Mouse (Mus musculus) lung, embryonic 15.5 days (tissue): ENCODE measurements around the gene Map4k1. TPM values are rescaled to one million over a fixed set of nuclear protein-coding genes. Genes with fewer than 3 reads are reported as not detected.

Experiments
- ATAC-seq: fragments of 200-750 bp; cut with Nextera tagmentation; 2 replicates; pipeline ENCODE4 v1.8.0; 2017; ENCODE audit warnings: moderate number of reproducible peaks, borderline replicate concordance; ENCODE audit not compliant: low FRiP score, low TSS enrichment; ENCODE audit errors: extremely low read depth
- H3K27ac ChIP-seq: fragments of 300-500 bp; sonication (generic); 2 replicates; pipeline ENCODE4 v1.5.1; 2015; ENCODE audit warnings: moderate library complexity, mild to moderate bottlenecking, inconsistent platforms
- H3K27me3 ChIP-seq: fragments of 300-500 bp; sonication (generic); 2 replicates; pipeline ENCODE4 v1.6.1; 2015; ENCODE audit warnings: inconsistent platforms
- H3K36me3 ChIP-seq: fragments of 300-500 bp; sonication (generic); 2 replicates; pipeline ENCODE4 v1.6.1; 2015; ENCODE audit warnings: inconsistent platforms
- H3K4me1 ChIP-seq: fragments of 300-500 bp; sonication (generic); 2 replicates; pipeline ENCODE4 v1.6.1; 2015; ENCODE audit warnings: inconsistent platforms
- H3K4me2 ChIP-seq: fragments of 300-500 bp; sonication (generic); 2 replicates; pipeline ENCODE4 v1.6.1; 2015; ENCODE audit warnings: inconsistent platforms, mild to moderate bottlenecking, moderate library complexity
- H3K4me3 ChIP-seq: fragments of 300-500 bp; sonication (generic); 2 replicates; pipeline ENCODE4 v1.5.1; 2015; ENCODE audit warnings: mild to moderate bottlenecking, inconsistent platforms
- H3K9ac ChIP-seq: fragments of 300-500 bp; sonication (generic); 2 replicates; pipeline ENCODE4 v1.6.1; 2015; ENCODE audit warnings: inconsistent platforms
- H3K9me3 ChIP-seq: fragments of 300-500 bp; sonication (generic); 2 replicates; pipeline ENCODE4 v1.6.1; 2016; ENCODE audit warnings: inconsistent platforms
- WGBS: fragments of 180-500 bp; shearing (Covaris S2); methylation state at CpG from one replicate; pipeline ENCODE4 v1.1.7; 2015; 5-methylcytosine and 5-hydroxymethylcytosine counted together
- polyA plus RNA-seq: library from polyadenylated mRNA; unstranded; fragments of >200 nt; fragmentation: Nextera tagmentation; extraction: Ambion mirVana; gene quantifications from 2 replicates; pipeline ENCODE4 v1.2.1, GENCODE M21; 2015

The Map4k1 gene
- polyA plus RNA-seq, 1 experiment from 2014 or later, result 9.8 TPM

DNA sequence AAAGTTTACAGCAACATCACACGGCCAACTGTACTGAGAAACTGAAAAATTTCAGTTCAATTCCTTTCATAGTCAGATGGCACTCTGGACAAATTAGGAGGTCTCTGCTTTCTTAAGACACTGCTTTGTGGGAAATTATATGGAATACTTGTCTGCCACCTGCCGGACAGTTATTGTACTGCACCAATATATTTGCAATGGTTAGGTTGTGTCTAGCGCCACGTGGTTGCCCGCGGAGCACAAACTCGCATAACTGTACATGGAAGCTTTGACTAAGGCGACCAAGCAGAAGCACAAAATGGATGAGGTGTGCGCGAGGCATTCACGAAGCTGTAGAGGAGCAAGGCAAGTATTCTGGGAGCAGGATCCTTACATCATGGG is 57.7 kb downstream of the Map4k1 start:
- Histone ChIP-seq H3K4me2 (peak overlapping the region; percentile 75), H3K9ac (peak overlapping the region; percentile 34; the same call in 1 of the 2 replicates), H3K9me3 (no peaks in the 10 kb centered on the region), H3K36me3 (no peaks in the 10 kb centered on the region), H3K27me3 (no peaks in the 10 kb centered on the region; the same call in 1 of the 2 replicates), H3K4me3 (peak overlapping the region; percentile 36), H3K4me1 (peaks cover 31% of the 10 kb centered on the region), H3K27ac (0 out of 2 replicates have a peak overlapping the region, but pooled peaks have one; percentile 10)
- peak; percentile 64 for ATAC-seq
- under 1% methylated on average over 11 of the region's 11 CpGs for WGBS

DNA sequence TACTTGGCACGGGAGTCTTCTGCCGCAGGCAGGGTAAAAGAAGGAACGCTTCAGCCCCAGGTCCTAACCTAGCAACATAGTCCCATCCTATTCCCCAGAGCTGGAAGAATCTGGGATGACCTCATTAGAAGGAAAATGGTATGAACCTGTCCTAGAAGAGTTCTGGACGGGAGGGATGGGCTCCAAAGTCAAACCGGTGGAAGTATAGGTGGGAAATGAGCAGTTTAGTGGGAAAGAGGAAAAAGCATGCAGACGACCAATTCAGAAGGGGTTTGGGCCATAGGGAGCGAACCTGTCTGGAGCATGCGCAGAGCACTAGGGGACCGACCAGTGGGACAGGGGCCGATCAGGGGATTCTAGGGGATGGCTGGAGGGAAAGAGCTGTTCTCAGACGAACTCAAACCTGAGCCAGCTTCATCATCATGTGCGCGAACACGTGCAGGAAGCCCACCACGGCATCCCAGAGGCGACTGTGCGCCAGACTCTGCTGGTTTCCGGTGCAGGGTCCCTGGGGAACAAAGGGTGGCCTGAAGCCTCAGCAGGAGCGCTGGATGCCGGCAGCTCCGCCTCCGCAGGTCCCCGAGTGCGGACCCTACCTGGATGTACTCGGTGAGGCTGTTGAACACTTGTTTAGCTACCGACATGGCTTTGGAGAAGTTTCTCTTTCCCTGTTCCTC is 58.3 kb downstream of the Map4k1 start:
- H3K4me1 ChIP-seq, result peaks cover 31% of the 10 kb centered on the region
- H3K36me3 ChIP-seq, result no peaks in the 10 kb centered on the region
- 0 out of 2 replicates have a peak overlapping the region, but pooled peaks have one; percentile 10 for H3K27ac ChIP-seq
- peak overlapping the region; percentile 34; the same call in 1 of the 2 replicates for H3K9ac ChIP-seq
- H3K4me3 ChIP-seq, result peak overlapping the region; percentile 36
- H3K27me3 ChIP-seq, result no peaks in the 10 kb centered on the region; the same call in 1 of the 2 replicates
- peak overlapping the region; percentile 75 for H3K4me2 ChIP-seq
- no peaks in the 10 kb centered on the region for H3K9me3 ChIP-seq
- peak; percentile 20 for ATAC-seq
- WGBS, result 1% methylated on average over 26 of the region's 26 CpGs

DNA sequence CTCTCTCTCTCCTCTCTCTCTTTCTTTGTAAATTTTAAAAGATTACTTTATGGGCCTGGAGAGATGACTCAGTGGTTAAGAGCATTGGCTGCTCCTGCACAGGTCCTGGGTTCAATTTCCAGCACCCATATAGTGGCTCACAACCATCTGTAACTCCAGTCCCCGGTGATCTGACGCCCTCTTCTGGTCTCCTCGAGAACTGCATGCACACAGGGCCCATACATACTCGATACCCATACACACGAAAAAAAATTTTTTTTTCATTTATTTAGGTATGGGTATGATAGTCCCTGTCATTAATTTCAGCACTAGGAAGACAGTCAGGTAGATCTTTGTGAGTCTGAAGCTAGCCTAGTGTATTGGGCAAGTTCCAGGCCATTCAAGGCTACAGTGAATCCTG is 59.3 kb downstream of the Map4k1 start:
- peaks cover 5% of the 10 kb centered on the region; the same call in 1 of the 2 replicates for H3K27me3 ChIP-seq
- H3K9ac ChIP-seq, result no peak overlapping the region
- no peaks in the 10 kb centered on the region for H3K9me3 ChIP-seq
- no peaks in the 10 kb centered on the region for H3K36me3 ChIP-seq
- ATAC-seq, result no peak
- peaks cover 31% of the 10 kb centered on the region for H3K4me1 ChIP-seq
- H3K4me2 ChIP-seq, result no peak overlapping the region
- no peak overlapping the region for H3K4me3 ChIP-seq
- WGBS, result 78% methylated on average over 5 of the region's 5 CpGs
- no peak overlapping the region for H3K27ac ChIP-seq

DNA sequence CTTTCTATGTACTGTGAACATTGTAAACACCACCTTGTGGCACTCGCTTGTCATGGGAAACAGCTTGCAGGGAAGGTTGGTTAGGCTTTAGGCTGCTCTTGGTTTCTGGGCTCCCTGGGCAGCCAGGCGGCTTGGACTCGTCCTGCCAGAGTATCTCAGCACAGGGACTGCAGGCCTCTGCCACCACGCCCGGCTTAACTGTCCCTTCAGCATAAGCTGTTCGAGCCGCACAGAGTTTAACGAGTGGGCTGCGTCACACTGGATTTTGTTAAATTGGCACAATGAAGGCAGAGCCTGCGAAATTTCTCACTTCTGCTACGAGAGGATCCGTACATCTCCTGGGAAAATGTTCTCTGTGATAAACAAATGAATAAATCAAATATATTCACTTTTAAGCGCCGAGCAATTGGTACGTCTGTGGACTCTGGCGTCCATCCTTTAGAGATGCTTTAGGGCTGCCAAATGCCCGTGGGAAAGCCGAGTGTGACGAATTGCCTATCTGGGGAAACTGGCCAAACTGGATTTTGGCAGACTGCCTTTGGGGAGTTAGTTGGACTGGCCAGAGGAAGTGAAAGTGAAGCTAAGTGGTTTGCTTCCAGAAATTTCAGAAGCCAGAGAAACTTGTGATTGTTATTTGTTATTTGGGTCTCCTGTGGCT is 61.3 kb downstream of the Map4k1 start:
- WGBS, result 28% methylated on average over 19 of the region's 19 CpGs
- ATAC-seq, result peak; percentile 43; the same call in 1 of the 2 replicates

DNA sequence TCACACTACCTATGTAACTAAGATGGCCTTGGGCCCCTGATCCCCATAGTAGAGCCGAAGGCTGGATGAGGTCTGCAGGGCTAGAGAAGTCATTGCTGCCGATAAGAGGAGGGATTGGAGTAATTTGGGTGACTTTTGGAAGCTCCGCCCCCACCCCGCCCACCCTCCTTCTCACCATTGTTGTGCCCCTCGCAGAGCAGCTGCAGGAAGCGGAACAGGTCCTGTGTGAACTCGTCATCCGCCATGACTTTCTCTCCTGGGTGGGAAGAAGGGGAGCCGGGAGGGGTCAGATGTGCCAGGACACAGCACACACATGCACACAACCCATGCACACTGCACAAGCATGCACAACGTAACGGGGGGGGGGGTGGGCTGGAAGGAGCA is 61.8 kb downstream of the Map4k1 start:
- Histone ChIP-seq H3K4me2 (peak overlapping the region; percentile 41), H3K4me1 (peaks cover 31% of the 10 kb centered on the region), H3K9me3 (no peaks in the 10 kb centered on the region), H3K9ac (no peak overlapping the region), H3K36me3 (no peaks in the 10 kb centered on the region), H3K27ac (peak overlapping the region; percentile 74), H3K4me3 (peak overlapping the region; percentile 13; the same call in 1 of the 2 replicates), H3K27me3 (peaks cover 5% of the 10 kb centered on the region; the same call in 1 of the 2 replicates)
- no peak for ATAC-seq
- WGBS, result 20% methylated on average over 11 of the region's 11 CpGs

More for the DNA sequence above, 61.3 kb downstream of the Map4k1 start:
- Histone ChIP-seq H3K4me3 (peak overlapping the region; percentile 13; the same call in 1 of the 2 replicates), H3K4me1 (peaks cover 31% of the 10 kb centered on the region), H3K9ac (0 out of 2 replicates have a peak overlapping the region, but pooled peaks have one; percentile 22), H3K4me2 (peak overlapping the region; percentile 41), H3K9me3 (no peaks in the 10 kb centered on the region), H3K36me3 (no peaks in the 10 kb centered on the region), H3K27me3 (peaks cover 5% of the 10 kb centered on the region; the same call in 1 of the 2 replicates), H3K27ac (peak overlapping the region; percentile 74)

DNA sequence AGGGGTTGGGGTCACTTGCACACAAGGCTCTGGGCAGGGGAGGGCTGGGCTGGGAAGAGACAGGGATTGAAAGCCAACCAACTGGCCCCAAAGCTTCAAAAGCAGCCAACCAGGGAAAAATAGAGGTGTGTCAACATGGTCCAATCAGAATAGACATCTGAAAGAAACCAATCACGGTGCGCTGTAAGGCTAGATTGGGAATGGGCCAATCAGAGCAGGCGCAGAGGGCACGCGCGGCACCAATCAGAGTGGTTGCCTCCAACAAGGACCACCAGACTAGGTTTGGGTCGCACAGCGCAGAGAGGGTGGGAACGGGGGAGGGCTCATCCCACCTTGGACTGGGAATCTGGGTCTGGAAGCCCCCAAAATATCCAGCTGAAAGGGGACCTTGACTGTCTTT is 62.5 kb downstream of the Map4k1 start:
- 55% methylated on average over 9 of the region's 9 CpGs for WGBS
- Histone ChIP-seq H3K27me3 (peaks cover 5% of the 10 kb centered on the region; the same call in 1 of the 2 replicates), H3K27ac (no peak overlapping the region), H3K4me1 (peaks cover 31% of the 10 kb centered on the region), H3K9me3 (no peaks in the 10 kb centered on the region), H3K4me3 (no peak overlapping the region), H3K9ac (no peak overlapping the region), H3K36me3 (no peaks in the 10 kb centered on the region), H3K4me2 (peak overlapping the region; percentile 41; the same call in 1 of the 2 replicates)
- ATAC-seq, result no peak

DNA sequence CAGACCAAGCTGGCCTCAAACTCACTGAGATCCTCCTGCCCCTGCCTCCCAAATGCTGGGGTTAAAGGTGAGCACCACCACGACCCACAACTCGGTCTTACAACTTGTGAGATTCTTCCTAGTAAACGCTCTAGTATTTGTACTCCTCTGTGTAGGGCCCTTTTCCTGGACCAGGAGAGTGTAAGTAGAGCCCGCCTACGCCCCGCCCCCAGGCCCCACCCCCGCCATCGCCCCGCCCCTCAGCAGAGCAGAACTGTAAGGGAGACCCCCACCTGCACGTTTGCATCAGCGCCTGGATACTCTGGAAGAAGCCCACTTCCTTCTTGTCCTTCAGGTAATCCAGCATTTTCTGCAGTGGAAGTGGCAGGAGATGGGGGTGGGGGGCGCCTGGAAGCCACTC is 64.7 kb downstream of the Map4k1 start:
- no peak overlapping the region for H3K27ac ChIP-seq
- no peak overlapping the region for H3K4me3 ChIP-seq
- no peak for ATAC-seq
- no peak overlapping the region for H3K9ac ChIP-seq
- WGBS, result 6% methylated on average over 12 of the region's 12 CpGs
- peaks cover 9% of the 10 kb centered on the region; the same call in 1 of the 2 replicates for H3K27me3 ChIP-seq
- H3K4me1 ChIP-seq, result peaks cover 19% of the 10 kb centered on the region
- 0 out of 2 replicates have a peak overlapping the region, but pooled peaks have one; percentile 16 for H3K4me2 ChIP-seq
- no peaks in the 10 kb centered on the region for H3K9me3 ChIP-seq
- H3K36me3 ChIP-seq, result no peaks in the 10 kb centered on the region

DNA sequence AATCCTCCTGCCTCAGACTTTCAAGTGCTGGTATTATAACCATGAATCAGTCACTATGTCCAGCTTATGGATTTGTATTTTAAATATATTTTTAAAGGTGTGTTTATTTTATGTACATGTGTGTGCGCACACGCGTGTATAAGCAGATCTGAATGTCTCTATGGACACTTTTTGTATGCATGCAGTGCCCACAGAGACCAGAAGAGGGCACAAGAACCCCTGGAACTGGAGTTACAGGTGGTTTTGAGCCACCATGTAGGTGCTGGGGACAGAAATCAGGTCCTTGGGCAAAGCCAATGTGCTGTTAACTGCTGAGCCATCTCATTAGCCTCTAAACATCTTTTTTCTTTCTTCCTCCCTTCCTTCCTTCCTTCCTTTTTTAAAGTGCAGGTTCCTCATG is 66.2 kb downstream of the Map4k1 start:
- H3K4me1 ChIP-seq, result peaks cover 17% of the 10 kb centered on the region
- peaks cover 23% of the 10 kb centered on the region for H3K27me3 ChIP-seq
- no peaks in the 10 kb centered on the region for H3K9me3 ChIP-seq
- H3K4me3 ChIP-seq, result no peak overlapping the region
- H3K9ac ChIP-seq, result no peak overlapping the region
- H3K36me3 ChIP-seq, result no peaks in the 10 kb centered on the region
- no peak for ATAC-seq
- 78% methylated on average over 3 of the region's 3 CpGs for WGBS
- H3K4me2 ChIP-seq, result no peak overlapping the region
- H3K27ac ChIP-seq, result no peak overlapping the region

DNA sequence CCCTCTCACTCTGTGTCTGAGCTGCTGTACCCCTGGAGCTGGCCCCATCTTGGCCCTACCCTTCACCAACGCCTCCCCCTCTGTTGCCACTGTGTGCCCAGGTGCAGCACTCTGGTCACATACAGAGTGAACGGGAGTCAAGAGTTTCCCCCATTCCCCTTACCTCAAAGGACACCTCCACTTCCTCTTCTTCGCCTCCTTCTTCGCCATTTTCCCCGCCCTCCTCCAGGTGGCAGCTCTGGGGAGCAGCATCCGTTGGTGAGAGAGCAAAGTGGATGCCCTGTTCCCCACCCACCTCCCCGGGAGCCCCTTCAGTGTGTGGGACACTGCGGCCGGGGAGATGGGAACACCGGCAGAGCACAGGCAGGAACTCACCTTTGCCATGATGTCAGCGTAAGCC is 66.8 kb downstream of the Map4k1 start:
- no peak overlapping the region for H3K4me2 ChIP-seq
- no peak for ATAC-seq
- no peaks in the 10 kb centered on the region for H3K36me3 ChIP-seq
- H3K27me3 ChIP-seq, result peaks cover 28% of the 10 kb centered on the region
- no peaks in the 10 kb centered on the region for H3K9me3 ChIP-seq
- H3K9ac ChIP-seq, result no peak overlapping the region
- H3K27ac ChIP-seq, result no peak overlapping the region
- peaks cover 11% of the 10 kb centered on the region for H3K4me1 ChIP-seq
- 74% methylated on average over 11 of the region's 11 CpGs for WGBS
- H3K4me3 ChIP-seq, result no peak overlapping the region

DNA sequence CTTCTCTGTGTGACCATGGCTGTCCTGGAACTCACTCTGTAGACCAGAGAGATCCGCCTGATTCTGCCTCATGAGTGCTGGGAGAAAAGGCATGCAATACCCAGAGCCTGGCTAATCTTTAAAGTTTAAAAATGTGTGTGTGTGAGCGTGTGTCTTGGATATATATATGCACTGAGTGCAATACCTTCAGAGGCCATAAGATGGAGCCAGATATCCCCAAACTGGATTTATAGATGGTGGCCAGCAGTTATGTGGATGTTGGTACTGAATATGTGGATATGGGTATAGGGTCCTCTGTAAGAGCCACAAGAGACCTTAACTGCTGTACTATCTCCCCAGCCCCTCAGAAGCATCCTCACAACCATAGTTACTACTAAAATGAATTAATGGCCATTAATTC is 68.9 kb downstream of the Map4k1 start:
- Histone ChIP-seq H3K4me1 (0 out of 2 replicates have a peak, but pooled peaks cover 3% of the 10 kb centered on the region), H3K4me2 (no peak overlapping the region), H3K4me3 (no peak overlapping the region), H3K9me3 (no peaks in the 10 kb centered on the region), H3K27ac (no peak overlapping the region), H3K9ac (no peak overlapping the region), H3K36me3 (no peaks in the 10 kb centered on the region), H3K27me3 (peaks cover 38% of the 10 kb centered on the region)
- no peak for ATAC-seq
- WGBS, result 40% methylated on average over 2 of the region's 2 CpGs

DNA sequence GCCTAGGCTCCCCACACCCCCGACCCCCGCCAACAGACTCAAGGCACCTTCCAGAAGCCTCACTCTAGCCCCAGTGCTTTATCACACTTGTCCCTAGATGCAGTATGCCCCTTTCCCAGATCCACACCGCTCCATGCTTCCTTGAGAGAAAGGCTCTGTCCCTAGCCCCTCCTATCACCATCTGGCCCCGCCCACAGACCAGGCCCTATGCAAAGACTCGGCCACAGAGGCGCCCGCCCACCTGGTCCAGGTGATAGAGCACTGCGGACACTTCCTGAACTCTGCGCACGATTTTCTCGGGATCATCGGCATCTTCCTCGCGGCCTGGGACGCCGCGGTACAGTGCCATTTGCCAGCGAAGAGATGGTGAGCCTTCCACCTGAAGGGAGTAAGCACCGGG is 71.0 kb downstream of the Map4k1 start:
- 5% methylated on average over 19 of the region's 19 CpGs for WGBS
- peaks cover 47% of the 10 kb centered on the region for H3K27me3 ChIP-seq
- H3K9me3 ChIP-seq, result no peaks in the 10 kb centered on the region
- H3K4me3 ChIP-seq, result peak overlapping the region; percentile 13
- no peaks in the 10 kb centered on the region for H3K36me3 ChIP-seq
- H3K27ac ChIP-seq, result no peak overlapping the region
- 0 out of 2 replicates have a peak overlapping the region, but pooled peaks have one; percentile 4 for H3K9ac ChIP-seq
- H3K4me2 ChIP-seq, result peak overlapping the region; percentile 44
- no peak for ATAC-seq
- 0 out of 2 replicates have a peak, but pooled peaks cover 3% of the 10 kb centered on the region for H3K4me1 ChIP-seq
